Mouse (Mus musculus) T-helper 17 cell (primary cell): ENCODE measurements around the gene Gm16381.

Experiments used
- in situ Hi-C, 2 experiments: fragments of 300-600 bp; cut with MboI, MseI; formaldehyde crosslinking; loops; 1 replicate in 1 of 2; 2 replicates in 1 of 2; pipeline ENCODE4 v1.15.1; 2025; ENCODE audit warnings: high pct_unique_total_duplicates in 2 of 2

The Gm16381 gene

GRCm38 (mm10) chr12:87644520-87644919 is at the start of gene Gm16381:
Gm16381 (minus strand) TSS chr12:87644620.
- in situ Hi-C loops: loop anchor here (5.0 to 25.0 kb wide), 3 partner anchors 350 to 993 kb away; no protein-coding TSS in a partner anchor

- in situ Hi-C loops: loop anchor here (5.0 to 10.0 kb wide), 3 partner anchors 204 to 644 kb away; no protein-coding TSS in a partner anchor
Observed at GRCm38 (mm10) chr12:87652916-87653703, 8.7 kb upstream of the Gm16381 start.

DNA sequence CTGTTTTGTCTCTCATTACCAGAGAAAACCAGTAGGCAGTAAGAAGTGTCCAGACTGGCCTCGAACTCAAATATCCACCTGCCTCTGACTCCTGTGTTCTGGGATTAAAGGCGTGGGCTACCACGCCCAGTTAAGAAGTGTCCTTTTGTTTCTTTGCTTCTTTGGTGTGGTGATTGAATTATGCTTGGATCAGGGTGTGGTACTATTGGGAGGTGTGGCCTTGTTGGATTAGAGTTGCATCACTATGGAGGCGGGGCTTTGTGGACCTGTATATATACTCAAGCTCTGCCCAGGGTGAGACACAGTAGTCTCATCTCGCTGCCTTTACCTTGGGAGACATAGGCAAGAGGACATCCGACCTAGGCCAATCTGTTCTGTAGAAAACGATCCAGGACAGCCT is 25.9 kb downstream of the Gm16381 start, which contains the start of gene Gm4027:
Gm4027 (plus strand) TSS at position 301 of the 400 bp plus-strand sequence.
- in situ Hi-C loops: loop anchor here (5.0 to 10.0 kb wide), 2 partner anchors 166 to 199 kb away; partner anchors contain the start of gene BB287469 (in 2 of the 2)

GRCm38 (mm10) chr12:87602388-87602787 is 42.0 kb downstream of the Gm16381 start, which contains the start of gene Oog1:
Oog1 (plus strand) TSS chr12:87602688.
- in situ Hi-C loops: loop anchor here in 1 of 2 experiments (10.0 kb wide), 1 partner anchor 572 kb away; no protein-coding TSS in a partner anchor

DNA sequence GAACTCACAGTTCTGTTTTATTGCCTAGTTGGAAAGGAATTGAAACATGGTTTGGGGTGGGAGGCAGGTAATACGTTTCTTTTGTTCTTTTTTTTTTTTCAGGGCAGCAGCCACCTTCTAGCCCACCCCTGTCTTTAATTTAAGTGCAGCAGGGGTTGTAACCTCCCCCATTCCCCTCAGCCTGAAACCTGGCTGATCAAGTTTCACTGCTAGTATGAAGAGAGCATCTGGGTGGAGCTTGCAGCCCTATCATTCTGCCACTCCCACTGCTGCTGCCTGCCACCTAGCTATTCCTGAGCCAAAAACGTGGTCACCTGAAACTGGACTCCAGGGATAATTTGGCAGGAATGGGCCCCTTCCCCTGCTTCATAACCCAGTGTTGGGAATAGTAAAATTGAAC is 43.0 kb downstream of the Gm16381 start:
- in situ Hi-C loops: loop anchor here in 1 of 2 experiments (10.0 kb wide), 1 partner anchor 573 kb away; no protein-coding TSS in a partner anchor
